Mouse (Mus musculus): ENCODE results near the gene Kng2. TPM values are rescaled to one million over a fixed set of nuclear protein-coding genes. Genes with fewer than 3 reads are reported as not detected.
"Not testable (repeated sequence)": the region's sequence is repeated elsewhere in the genome, so short reads cannot be mapped to it uniquely, and the experiment has no call there.

Gene Kng2
- under 1 TPM in 1 of 2 experiments, not detected in 1; 0.22 TPM for total RNA-seq (2021)

DNA sequence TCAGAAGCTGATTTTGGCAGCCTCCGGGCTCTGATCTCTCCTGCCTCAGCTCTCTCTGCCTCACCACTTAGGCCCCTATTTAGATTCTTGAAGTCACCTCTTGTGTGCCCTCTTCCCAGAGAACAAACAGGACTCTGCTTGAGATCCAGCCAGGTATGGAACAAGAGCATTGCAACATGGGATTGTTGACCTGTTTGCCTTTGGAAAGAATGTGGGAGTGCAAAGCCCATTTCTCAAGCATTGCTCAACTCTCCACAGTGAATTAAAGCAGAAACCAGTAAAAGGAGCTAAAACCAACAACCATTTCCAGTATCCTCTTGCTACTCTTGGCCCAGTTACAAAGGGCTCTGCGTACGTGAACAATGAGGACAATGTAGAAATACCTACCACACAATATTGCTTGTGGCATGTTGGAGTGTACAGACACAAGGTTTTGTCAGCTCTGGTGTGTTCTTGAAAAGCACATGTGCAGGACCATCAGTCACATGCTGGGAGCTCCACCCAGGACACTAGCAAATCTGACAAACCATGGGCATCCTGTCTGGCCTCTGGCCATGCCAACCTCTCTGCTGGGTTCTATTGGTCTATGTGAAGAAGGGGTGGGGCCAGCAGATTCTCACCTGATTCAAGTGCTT lies at the start of gene Kng2:
Gene Kng2 (minus strand): TSS at position 517 of the 635 bp plus-strand sequence.
- intact Hi-C loops (cut with DNase I); DNase-seq (ENCODE audit: low spot score): not testable (repeated sequence)

DNA sequence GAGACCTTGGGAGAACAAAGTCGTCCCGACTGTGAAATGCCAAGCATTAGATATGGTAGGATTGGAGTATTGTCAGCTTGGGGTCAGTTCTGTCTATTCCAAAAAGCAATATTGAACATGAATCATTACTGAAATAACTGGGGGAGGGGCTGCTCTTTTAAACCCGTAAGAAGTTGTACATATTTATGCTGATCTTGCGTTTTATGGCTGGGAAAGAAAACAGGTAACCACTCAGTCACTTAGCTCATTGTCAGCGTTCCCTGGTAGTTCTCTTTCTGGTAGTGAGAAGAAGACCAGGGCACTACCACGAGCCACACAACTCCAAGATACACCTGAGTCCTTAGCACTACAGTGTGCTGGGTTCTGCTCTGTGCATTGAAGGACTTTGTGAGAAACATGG lies 48.2 kb upstream of the Kng2 start:
- intact Hi-C loops (cut with DNase I), result not testable (repeated sequence)

DNA sequence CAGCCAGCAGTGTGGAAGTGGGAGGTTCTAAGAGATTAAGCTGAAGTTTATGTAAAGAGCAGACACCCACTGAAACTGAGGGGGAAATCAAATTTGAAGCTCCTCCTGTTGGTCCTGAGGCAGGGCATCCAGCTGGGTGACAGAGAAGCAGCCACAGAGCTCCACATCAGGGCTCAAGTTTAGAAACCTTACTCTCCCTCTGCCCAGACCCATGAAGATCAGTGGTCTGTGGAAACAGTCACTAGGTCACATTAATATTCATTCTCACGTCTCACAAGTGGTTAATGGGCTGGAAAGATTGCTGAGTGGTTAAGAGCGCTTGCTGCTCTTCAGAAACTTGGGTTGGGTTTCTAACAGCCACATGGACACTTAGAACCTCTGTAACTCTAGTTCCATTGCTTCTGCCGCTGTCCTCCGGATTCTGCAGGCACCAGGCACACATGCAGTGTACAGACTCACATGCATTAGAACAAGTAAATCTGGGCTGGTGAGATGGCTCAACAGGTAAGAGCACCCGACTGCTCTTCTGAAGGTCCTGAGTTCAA lies 31.6 kb upstream of the Kng2 start:
- intact Hi-C loops (cut with DNase I); DNase-seq (ENCODE audit: low spot score): not testable (repeated sequence)

More for the DNA sequence above, 48.2 kb upstream of the Kng2 start:
- DNase-seq (ENCODE audit: low spot score), result not testable (repeated sequence)

DNA sequence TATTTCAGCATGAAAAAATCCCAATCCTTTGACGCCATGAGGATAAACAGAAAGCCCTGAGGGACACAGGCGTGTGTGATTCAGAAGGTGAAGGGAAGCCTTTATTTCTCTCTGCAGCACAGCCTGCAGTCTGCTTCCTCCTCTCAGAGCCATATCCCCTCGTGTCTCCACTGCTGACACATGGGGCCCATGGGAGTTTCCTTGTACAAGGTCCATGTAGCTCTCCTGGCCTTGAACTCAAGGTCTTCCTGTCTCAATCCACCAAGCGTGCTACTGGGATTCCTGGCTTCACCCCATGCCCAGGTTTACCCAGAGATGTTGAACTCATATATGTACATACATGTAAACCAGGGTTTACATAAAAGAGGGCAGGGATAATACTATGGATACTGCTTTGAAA lies 30.3 kb upstream of the Kng2 start:
- intact Hi-C loops (cut with DNase I); DNase-seq (ENCODE audit: low spot score): not testable (repeated sequence)

DNA sequence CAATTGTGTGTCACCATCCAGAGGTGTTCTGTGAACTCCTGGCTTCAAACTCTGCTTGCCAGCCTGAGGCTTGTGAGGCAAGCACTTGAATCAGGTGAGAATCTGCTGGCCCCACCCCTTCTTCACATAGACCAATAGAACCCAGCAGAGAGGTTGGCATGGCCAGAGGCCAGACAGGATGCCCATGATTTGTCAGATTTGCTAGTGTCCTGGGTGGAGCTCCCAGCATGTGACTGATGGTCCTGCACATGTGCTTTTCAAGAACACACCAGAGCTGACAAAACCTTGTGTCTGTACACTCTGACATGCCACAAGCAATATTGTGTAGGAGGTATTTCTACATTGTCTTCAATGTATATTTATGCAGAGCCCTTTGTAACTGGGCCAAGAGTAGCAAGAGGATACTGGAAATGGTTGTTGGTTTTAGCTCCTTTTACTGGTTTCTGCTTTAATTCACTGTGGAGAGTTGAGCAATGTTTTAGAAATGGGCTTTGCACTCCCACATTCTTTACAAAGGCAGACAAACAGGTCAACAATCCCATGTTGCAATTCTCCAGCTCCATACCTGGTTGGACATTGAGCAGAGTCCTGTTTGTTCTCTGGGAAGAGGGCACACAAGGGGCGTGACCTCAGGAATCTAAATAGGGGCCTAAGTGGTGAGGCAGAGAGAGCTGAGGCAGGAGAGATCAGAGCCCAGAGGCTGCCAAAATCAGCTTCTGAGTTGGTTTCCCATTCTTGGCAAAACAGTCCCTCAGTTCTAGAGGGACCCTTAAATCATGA lies 28.6 kb upstream of the Kng2 start, which contains the start of gene Kng1:
Gene Kng1 (plus strand): TSS at position 198 of the 780 bp plus-strand sequence.
- intact Hi-C loops (cut with DNase I); DNase-seq (ENCODE audit: low spot score): not testable (repeated sequence)

DNA sequence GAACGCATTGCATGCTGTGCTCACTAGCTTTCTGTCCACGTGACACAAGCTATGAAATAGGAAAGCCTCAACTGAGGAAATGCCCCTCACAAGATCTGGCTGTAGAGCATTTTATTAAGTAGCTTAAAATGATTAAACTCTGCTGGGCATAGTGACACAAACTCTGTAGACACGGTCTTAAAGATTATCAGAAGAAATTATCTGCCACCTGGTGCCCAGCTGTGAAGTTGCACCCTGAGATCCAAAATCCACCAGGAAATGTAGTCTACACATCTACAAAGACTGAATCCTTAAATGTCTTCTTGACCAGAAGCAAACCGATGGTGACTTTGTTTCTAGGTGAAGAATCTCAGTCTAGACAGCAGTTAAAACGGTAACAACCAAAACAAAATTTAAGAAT lies 17.0 kb upstream of the Kng2 start:
- intact Hi-C loops (cut with DNase I), result loop anchor here (5.0 kb wide), 1 partner anchor 169 kb away; no protein-coding TSS in a partner anchor
- DNase-seq (ENCODE audit: low spot score), result no peak

DNA sequence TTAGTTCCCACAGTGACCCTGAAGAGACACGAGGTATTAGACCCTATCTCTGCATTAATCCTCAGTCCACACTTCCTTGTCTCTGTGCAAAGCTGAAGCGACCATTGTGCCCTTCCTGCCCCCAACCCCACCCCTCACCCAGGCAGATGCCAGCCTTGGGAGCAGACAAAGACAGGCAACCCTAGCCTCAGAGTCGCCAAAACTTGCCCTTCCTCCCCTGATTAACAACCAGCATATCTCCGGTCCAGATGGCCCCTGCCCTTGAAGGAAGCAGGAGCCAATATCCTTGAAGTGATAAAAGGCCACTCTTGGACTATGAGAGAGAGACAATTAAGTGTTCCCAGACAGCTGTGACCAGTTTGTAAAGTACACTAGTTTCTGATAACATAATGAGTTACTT lies 11.6 kb upstream of the Kng2 start:
- intact Hi-C loops (cut with DNase I), result no loop called here
- no peak for DNase-seq (ENCODE audit: low spot score)

DNA sequence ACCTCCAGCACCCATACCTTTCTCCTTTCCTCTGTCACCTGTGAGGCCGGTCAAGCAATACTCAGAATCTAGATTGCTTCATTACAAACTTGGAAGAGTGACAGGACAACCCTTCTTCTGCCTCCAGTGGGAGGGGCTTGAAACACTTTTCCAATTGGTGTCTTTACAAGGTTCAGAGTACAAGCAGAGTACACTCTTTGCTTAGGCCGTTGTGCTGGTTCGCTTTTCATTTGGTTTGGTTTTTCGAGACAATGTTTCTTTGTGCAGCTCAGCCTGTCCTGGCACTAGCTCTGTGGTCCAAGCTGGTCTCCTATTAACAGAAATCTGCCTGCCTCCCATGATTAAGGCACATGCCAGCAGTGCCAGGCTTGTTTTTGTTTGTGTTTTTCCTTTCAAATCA lies 10.0 kb upstream of the Kng2 start:
- intact Hi-C loops (cut with DNase I), result no loop called here
- no peak for DNase-seq (ENCODE audit: low spot score)

DNA sequence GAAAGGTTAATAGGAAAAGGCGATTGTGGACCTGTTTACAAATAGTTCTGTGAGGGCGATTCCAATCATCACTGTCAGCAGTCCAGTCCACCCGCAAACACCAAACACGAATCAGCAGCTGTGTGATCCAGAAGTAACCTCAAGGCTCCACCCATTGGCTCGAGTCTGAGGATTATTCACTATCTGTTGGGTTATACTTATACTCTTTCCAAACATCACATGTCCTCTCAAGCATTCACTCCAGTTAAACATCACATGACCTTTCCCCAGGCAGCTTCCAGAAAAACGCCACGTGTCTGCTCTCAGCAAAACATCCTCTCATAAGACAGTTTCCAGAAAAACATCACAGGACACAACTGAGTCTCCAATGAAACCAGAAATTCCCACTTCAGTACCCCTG lies 8.5 kb upstream of the Kng2 start:
- DNase-seq (ENCODE audit: low spot score), result no peak
- intact Hi-C loops (cut with DNase I), result no loop called here

DNA sequence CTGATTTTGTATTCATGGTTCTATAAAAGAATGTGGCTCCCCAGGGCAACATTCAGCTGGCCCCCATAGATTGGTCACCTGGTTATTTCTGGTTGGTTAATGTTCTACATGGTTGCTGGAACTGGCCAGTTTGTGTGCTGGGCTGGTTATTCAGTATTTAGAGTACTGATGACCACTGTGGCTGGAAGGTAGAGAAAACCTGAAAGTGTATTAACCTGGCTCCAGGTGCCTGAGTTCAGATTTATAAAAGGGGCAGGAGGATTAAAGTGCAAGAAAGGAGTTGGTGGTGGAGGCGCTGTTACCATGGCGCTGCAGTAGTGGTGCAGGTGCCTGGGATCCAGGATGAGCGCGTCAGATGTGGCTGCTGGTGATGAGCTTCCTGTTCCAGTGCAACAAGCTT lies 4.4 kb upstream of the Kng2 start:
- intact Hi-C loops (cut with DNase I), result no loop called here
- no peak for DNase-seq (ENCODE audit: low spot score)

DNA sequence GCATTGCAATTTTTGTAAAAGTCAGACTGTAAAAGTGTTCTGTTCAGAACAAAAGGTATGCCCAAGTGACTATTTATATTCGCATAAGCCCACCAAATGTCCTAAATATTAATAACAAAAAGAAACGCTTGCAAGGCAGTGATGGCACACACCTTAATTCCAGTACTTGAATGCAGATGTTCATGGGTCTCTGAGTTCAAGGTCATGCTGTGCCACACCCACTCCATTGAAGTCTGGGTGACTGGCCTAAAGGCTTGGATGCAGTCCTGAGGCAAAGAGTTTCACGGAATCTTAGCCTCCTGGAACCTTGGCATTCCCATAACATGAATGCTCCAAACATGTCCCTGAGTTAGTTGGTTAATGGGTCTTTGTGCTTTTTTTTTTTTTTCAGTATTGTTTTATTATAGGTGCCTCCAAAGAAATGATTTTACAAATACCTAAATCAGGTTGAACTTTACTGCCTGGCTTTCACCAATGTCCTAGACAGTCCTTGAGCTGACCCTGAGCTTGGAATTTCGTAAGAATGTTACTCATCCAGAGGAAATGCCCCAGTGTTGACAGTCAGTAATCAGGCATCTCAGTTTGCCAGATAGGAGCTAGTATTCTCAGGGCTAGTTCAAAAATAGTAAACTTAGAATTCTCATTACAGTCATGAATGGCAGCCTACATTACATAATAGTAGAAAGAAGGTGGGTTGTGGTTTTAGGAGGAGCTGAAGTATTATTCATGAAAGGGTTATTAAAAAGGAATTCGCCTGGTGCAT lies 1.6 kb upstream of the Kng2 start:
- intact Hi-C loops (cut with DNase I), result no loop called here
- no peak for DNase-seq (ENCODE audit: low spot score)

DNA sequence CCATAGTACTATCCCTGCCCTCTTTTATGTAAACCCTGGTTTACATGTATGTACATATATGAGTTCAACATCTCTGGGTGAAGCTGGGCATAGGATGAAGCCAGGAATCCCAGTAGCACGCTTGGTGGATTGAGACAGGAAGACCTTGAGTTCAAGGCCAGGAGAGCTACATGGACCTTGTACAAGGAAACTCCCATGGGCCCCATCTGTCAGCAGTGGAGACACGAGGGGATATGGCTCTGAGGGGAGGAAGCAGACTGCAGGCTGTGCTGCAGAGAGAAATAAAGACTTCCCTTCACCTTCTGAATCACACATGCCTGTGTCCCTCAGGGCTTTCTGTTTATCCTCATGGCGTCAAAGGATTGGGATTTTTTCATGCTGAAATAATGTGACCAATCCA lies 1.9 kb downstream of the Kng2 start:
- intact Hi-C loops (cut with DNase I); DNase-seq (ENCODE audit: low spot score): not testable (repeated sequence)

DNA sequence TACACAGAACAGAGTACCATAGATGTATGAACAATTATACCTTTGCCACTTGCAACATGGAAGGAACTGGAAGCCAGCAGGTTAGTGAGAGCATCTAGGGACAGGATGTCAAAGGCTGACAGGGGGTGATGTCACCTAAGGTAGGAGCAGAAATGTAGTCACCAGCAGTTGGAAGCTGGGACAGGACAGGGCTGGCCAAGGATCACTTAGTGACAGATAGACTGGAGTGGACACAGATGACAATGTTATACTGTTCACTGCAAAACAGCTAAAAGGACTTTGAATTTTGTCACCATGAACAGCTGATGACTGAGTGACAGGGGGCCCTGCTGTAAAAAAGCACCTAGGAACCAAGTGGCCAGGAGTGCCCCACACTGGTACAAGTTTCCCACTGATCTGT lies 2.7 kb downstream of the Kng2 start:
- no peak for DNase-seq (ENCODE audit: low spot score)
- intact Hi-C loops (cut with DNase I), result no loop called here

DNA sequence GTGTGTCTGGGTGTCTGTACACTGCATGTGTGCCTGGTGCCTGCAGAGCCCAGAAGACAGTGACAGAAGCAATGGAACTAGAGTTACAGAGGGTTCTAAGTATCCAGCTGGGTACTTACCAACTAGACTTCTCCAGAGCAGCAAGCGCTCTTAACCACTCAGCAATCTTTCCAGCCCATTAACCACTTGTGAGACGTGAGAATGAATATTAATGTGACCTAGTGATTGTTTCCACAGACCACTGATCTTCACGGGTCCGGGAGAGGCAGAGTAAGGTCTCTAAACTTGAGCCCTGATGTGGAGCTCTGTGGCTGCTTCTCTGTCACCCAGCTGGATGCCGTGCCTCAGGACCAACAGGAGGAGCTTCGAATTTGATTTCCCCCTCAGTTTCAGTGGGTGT lies 4.2 kb downstream of the Kng2 start:
- intact Hi-C loops (cut with DNase I), result no loop called here
- DNase-seq (ENCODE audit: low spot score), result no peak

DNA sequence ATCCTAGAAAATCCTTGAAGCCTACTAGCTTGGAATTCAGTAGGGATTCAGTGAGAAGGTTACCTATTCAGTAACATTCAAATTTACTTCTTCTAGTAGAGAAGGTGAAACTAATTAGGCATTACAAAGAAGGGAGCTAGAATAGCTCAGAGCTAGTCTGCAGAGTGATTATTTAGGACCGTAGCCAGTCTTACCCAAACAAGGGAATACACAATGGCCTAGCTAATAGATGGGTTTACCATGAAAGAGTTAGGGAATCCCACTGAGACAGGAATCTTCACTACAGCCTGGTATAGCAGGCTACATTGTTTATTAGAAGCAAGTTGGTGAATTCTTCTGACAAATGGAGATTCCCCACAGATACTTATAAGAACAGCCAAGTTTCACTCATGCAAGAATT lies 8.7 kb downstream of the Kng2 start:
- intact Hi-C loops (cut with DNase I); DNase-seq (ENCODE audit: low spot score): not testable (repeated sequence)

DNA sequence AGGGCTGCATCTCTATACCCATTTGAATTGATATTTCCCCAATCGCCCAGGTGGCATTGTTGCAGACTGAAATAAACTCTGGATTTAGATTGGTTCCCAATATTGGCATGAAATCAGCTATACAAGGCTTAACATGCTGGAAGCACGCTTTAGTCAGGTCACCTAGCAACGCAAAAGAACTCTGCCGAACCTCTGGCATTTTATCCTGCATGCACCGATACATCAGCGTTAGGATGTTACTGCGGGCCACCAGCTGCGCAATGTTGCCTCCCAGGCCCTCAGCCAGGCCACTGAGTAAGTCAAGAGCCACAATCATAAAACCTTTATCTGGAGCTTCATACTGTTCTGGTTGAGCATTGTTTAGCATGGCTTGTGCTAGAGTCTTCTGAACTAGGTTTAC lies 14.6 kb downstream of the Kng2 start:
- intact Hi-C loops (cut with DNase I); DNase-seq (ENCODE audit: low spot score): not testable (repeated sequence)

DNA sequence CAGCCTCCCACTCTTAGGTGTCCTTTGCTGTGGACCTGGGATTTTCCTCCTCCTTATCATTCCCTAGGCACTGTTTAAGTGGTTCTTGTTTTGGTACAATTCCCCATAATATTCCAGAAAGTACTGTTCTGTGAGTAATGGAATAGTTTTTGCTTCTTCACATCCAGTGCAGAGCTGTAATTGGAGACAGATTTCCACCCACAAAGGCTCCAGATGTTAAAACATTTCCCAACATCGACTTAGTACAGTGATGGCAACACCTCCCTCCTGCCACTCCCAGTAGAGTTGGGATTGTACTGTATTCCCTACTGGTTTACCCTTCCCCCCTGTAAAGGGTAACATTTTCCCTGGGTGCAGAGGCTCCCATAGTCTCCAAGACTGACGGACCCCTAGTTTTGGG lies 15.5 kb downstream of the Kng2 start:
- intact Hi-C loops (cut with DNase I); DNase-seq (ENCODE audit: low spot score): not testable (repeated sequence)

DNA sequence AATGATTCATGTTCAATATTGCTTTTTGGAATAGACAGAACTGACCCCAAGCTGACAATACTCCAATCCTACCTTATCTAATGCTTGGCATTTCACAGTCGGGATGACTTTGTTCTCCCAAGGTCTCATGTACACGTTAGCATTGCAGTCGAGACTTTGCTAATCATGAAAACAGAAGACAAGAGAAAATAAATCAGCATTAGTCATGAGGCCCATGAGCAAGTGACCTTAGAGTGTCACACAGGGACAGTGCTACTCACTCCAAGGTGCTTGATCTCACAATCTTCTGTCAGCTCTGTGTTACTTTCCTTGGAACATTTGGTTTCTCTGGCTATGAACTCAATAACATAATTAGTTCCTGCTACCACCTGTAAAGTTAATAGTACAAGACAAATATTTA lies 32.3 kb downstream of the Kng2 start:
- DNase-seq (ENCODE audit: low spot score); intact Hi-C loops (cut with DNase I): not testable (repeated sequence)

DNA sequence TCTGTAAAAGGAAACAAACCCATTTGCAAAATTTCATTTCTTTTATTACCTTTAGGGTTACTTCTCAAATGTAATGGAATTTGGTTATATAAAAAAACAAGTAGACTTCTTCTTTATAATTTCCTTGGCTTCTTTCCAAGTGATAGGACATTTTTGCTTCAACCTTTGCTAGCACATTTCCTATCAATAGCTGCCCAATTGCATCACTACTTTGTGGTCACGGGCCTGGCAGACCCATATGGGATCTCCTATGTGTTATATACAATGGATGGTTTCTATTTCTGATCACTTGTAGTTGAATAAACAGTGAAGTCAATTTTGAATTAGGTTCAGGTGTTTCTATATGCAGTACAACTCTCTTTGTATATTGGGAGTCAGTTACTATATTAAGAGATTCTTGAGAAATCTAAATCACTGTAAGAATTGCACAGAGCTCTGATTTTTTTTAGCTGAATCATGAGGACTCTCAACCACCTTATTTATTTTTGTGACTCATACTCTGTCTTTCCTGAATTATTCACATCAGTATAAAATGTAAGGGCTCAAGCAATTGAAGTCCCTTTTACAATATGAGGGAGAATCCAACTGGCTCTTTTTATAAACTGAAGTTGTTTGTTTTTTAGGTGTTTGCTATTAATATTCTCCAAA lies 61.8 kb downstream of the Kng2 start:
- no peak for DNase-seq (ENCODE audit: low spot score)
- intact Hi-C loops (cut with DNase I), result no loop called here

DNA sequence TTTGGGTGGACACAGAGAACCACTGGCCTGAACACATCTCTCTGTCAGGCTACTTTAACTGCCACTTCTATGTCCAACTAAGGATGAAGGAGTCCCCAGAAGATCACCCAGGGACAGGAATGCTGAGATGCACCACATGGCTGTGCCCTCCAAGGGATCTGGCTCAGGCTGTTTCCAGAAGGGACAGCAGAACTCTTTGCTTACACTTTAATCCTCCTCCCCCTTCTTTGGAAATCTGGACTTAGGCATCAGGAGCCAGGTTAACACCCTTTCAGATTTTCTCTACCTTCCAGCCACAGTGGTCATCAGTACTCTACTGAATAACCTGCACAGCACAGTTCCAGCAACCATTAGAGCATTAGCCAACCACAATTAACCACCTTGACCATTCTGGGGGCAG lies 66.0 kb downstream of the Kng2 start:
- DNase-seq (ENCODE audit: low spot score), result no peak
- intact Hi-C loops (cut with DNase I), result no loop called here
